Mouse (Mus musculus) testis, adult 2 months (tissue): ENCODE data around the gene Galnt6.

Experiments used
- CTCF ChIP-seq: fragments of 200-500 bp; IDR thresholded peaks from 2 replicates; pipeline ENCODE4 v1.5.1; 2012; ENCODE audit warnings: low read depth, mild to moderate bottlenecking, inconsistent platforms, low read length, moderate library complexity; ENCODE audit not compliant: control insufficient read depth, insufficient read depth, insufficient replicate concordance
- POLR2A ChIP-seq: fragments of 200-500 bp; IDR thresholded peaks from 2 replicates; pipeline ENCODE4 v1.6.1; 2012; ENCODE audit warnings: low read depth, mild to moderate bottlenecking, inconsistent platforms, low read length, moderate library complexity; ENCODE audit not compliant: control insufficient read depth

- TF ChIP-seq CTCF = no peak
- TF ChIP-seq POLR2A = no peak
Measured at GRCm38 (mm10) chr15:100777020-100778016, 48.1 kb upstream of the Galnt6 start.
